Mouse (Mus musculus) cortical plate, adult 2 months (tissue): Measurements from ENCODE around the gene Nisch.

Experiments used
- CTCF ChIP-seq: fragments of 200-500 bp; IDR thresholded peaks from 2 replicates; pipeline ENCODE4 v1.5.1; 2011; ENCODE audit warnings: mild to moderate bottlenecking, control low read depth, low read length; ENCODE audit not compliant: insufficient read depth; ENCODE audit errors: extremely low read depth
- POLR2A ChIP-seq: fragments of 200-500 bp; IDR thresholded peaks from 2 replicates; pipeline ENCODE4 v1.6.1; 2011; ENCODE audit warnings: mild to moderate bottlenecking, low read length, control low read depth; ENCODE audit not compliant: insufficient read depth; ENCODE audit errors: extremely low read depth

- TF ChIP-seq POLR2A (no peak), CTCF (no peak)
These were observed 39.0 kb downstream of the Nisch start for GRCm38 (mm10) chr14:31177715-31178114.
